Mouse (Mus musculus) midbrain, postnatal 0 days (tissue): ENCODE measurements at regions not wholly inside any gene's neighbourhood (a gene's known extent, or its start where the extent isn't known, plus 50 kb on each side); places are given as distances from the start of the nearest gene placed in this dataset.

Experiments used
- ATAC-seq: fragments of 200-750 bp; cut with Nextera tagmentation; 2 replicates; pipeline ENCODE4 v1.8.0; 2017; ENCODE audit warnings: moderate number of reproducible peaks, mild to moderate bottlenecking, moderate TSS enrichment, moderate library complexity; ENCODE audit not compliant: low FRiP score
- DNase-seq: peaks from one replicate; pipeline ENCODE4 v3.0.0-alpha.2; 2015; ENCODE audit warnings: low spot score
- H3K27ac ChIP-seq: fragments of 300-500 bp; sonication (generic); 2 replicates; pipeline ENCODE4 v1.5.1; 2014; ENCODE audit warnings: low read depth, mild to moderate bottlenecking, low read length, mixed read lengths
- H3K27me3 ChIP-seq: fragments of 300-500 bp; sonication (generic); 2 replicates; pipeline ENCODE4 v1.6.1; 2014; ENCODE audit warnings: low read length, control low read depth, mixed read lengths; ENCODE audit not compliant: insufficient read depth
- H3K36me3 ChIP-seq: fragments of 300-500 bp; sonication (generic); 2 replicates; pipeline ENCODE4 v1.6.1; 2014; ENCODE audit warnings: low read length, control low read depth, mixed read lengths; ENCODE audit not compliant: insufficient read depth
- H3K4me1 ChIP-seq: fragments of 300-500 bp; sonication (generic); 2 replicates; pipeline ENCODE4 v1.6.1; 2014; ENCODE audit warnings: mild to moderate bottlenecking, control low read depth, antibody characterized with exemption, low read length, mixed read lengths; ENCODE audit not compliant: insufficient read depth
- H3K4me2 ChIP-seq: fragments of 300-500 bp; sonication (generic); 2 replicates; pipeline ENCODE4 v1.6.1; 2014; ENCODE audit warnings: low read depth, mild to moderate bottlenecking, low read length, mixed read lengths; ENCODE audit not compliant: poor library complexity, severe bottlenecking
- H3K4me3 ChIP-seq: fragments of 300-500 bp; sonication (generic); 2 replicates; pipeline ENCODE4 v1.5.1; 2014; ENCODE audit warnings: low read depth, mild to moderate bottlenecking, low read length, moderate library complexity
- H3K9ac ChIP-seq: fragments of 300-500 bp; sonication (generic); replicated peaks from 2 replicates; pipeline ENCODE4 v1.6.1; 2014; ENCODE audit warnings: mild to moderate bottlenecking, low read length, moderate library complexity, mixed read lengths; ENCODE audit not compliant: poor library complexity, severe bottlenecking
- H3K9me3 ChIP-seq: fragments of 300-500 bp; sonication (generic); 2 replicates; pipeline ENCODE4 v1.6.1; 2016; ENCODE audit warnings: low read length, control low read depth
- CTCF ChIP-seq: IDR thresholded peaks from 2 replicates; pipeline ENCODE4 v1.5.1; 2016; ENCODE audit warnings: antibody characterized with exemption, mild to moderate bottlenecking
- WGBS: fragments of 180-500 bp; shearing (Covaris S2); extraction: QIAGEN DNeasy Blood & Tissue Kit; methylation state at CpG from one replicate; pipeline ENCODE4 v1.1.7; 2014; 5-methylcytosine and 5-hydroxymethylcytosine counted together

- Histone ChIP-seq H3K4me3 (no peak overlapping the region), H3K27me3 (no peaks in the 10 kb centered on the region), H3K4me2 (no peak overlapping the region), H3K9me3 (no peaks in the 10 kb centered on the region), H3K9ac (no peak overlapping the region), H3K4me1 (no peaks in the 10 kb centered on the region), H3K27ac (no peak overlapping the region), H3K36me3 (no peaks in the 10 kb centered on the region)
- no peak for TF ChIP-seq CTCF
- 27% methylated on average over 3 of the region's 3 CpGs for WGBS
- ATAC-seq (no peak), DNase-seq (peak; percentile 83)
Observed at GRCm38 (mm10) chr5:82899347-82899746, 455.6 kb downstream of the Tecrl start.

DNA sequence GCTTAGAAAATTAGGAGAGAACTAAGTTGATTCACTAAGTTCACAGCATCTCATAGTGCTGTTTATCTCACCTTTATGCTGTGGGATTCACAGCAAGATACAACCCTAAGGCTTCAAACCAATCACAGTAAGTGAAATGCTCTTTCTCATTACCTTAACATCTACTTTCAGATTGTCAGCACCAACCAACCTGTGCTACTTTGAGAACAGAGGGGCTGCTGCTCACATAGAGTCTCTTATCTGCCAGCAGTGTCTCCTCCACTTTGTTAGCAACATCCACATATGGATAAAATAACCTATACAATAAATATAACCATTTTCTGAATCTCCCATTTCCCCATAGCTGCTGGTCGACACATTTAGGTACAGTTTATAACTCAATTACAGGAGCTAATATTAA, 456.1 kb downstream of the Tecrl start:
- no peaks in the 10 kb centered on the region for H3K27me3 ChIP-seq
- H3K4me2 ChIP-seq, result no peak overlapping the region
- H3K9ac ChIP-seq, result no peak overlapping the region
- no peak for ATAC-seq
- 74% methylated on average over 1 of the region's 1 CpGs for WGBS
- no peaks in the 10 kb centered on the region for H3K9me3 ChIP-seq
- no peak overlapping the region for H3K27ac ChIP-seq
- no peak for DNase-seq
- no peak for TF ChIP-seq CTCF
- H3K4me1 ChIP-seq, result no peaks in the 10 kb centered on the region
- H3K4me3 ChIP-seq, result no peak overlapping the region
- H3K36me3 ChIP-seq, result no peaks in the 10 kb centered on the region

GRCm38 (mm10) chr5:82898389-82898788, 456.6 kb downstream of the Tecrl start:
- no peak overlapping the region for H3K9ac ChIP-seq
- H3K36me3 ChIP-seq, result no peaks in the 10 kb centered on the region
- H3K27me3 ChIP-seq, result no peaks in the 10 kb centered on the region
- no peak for TF ChIP-seq CTCF
- no peak overlapping the region for H3K4me3 ChIP-seq
- H3K4me1 ChIP-seq, result no peaks in the 10 kb centered on the region
- ATAC-seq (no peak), DNase-seq (peak; percentile 65)
- no peak overlapping the region for H3K27ac ChIP-seq
- no peaks in the 10 kb centered on the region for H3K9me3 ChIP-seq
- H3K4me2 ChIP-seq, result no peak overlapping the region
- 68% methylated on average over 2 of the region's 2 CpGs for WGBS

DNA sequence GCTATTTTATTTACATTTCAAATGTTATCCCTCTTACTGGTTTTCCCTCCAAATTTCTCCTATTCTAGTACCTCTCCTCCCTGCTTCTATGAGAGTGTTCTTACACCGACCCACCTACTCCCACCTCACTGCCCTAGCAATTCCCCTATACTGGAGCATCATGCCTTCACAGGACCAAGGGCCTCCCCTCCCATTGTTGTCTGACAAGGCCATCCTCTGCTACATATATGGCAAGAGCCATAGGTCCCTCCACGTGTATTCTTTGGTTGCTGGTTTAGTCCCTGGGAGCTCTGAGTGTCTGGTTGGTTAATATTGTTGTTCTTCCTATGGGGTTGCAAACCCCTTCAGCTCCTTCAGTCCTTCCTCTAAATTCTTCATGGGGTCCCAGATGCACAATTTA, 485.7 kb downstream of the Tecrl start:
- ATAC-seq, result no peak
- 78% methylated on average over 2 of the region's 2 CpGs for WGBS

DNA sequence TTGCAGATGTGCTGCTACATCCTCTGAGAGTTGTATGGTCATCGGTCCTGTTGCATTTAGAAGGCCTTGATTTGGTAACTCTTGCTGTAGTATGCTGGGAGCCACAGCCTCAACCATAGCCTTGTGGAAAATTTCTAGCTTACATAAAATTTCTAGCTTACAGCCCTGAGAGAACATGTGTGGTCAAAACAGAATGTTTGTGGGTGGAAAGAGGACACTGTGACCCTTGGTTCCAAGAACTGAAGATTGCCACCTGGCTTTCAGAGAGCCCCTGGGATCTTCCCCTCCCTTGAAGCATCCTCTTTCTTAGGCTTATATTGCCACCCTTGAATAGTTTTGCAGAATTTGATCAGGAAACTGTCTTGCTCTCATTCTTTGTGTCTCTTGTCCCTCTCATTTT, 490.6 kb downstream of the Tecrl start:
- Histone ChIP-seq H3K4me3 (no peak overlapping the region), H3K27ac (no peak overlapping the region), H3K4me1 (no peaks in the 10 kb centered on the region), H3K4me2 (no peak overlapping the region), H3K9me3 (no peaks in the 10 kb centered on the region), H3K27me3 (no peaks in the 10 kb centered on the region), H3K9ac (no peak overlapping the region), H3K36me3 (no peaks in the 10 kb centered on the region)
- ATAC-seq (no peak), DNase-seq (no peak)
- no peak for TF ChIP-seq CTCF
- WGBS, result 100% methylated on average over 1 of the region's 1 CpGs

More for the DNA sequence above, 485.7 kb downstream of the Tecrl start:
- no peaks in the 10 kb centered on the region for H3K36me3 ChIP-seq
- TF ChIP-seq CTCF, result no peak
- no peak overlapping the region for H3K4me3 ChIP-seq
- no peaks in the 10 kb centered on the region for H3K9me3 ChIP-seq
- no peak overlapping the region for H3K27ac ChIP-seq
- H3K4me2 ChIP-seq, result no peak overlapping the region
- H3K27me3 ChIP-seq, result no peaks in the 10 kb centered on the region
- DNase-seq, result no peak
- H3K9ac ChIP-seq, result no peak overlapping the region
- no peaks in the 10 kb centered on the region for H3K4me1 ChIP-seq

GRCm38 (mm10) chr5:82825327-82825726, 529.7 kb downstream of the Tecrl start:
- H3K4me1 ChIP-seq, result no peaks in the 10 kb centered on the region
- no peak overlapping the region for H3K4me2 ChIP-seq
- no peak overlapping the region for H3K9ac ChIP-seq
- peak; percentile 8 for DNase-seq
- no peaks in the 10 kb centered on the region for H3K9me3 ChIP-seq
- H3K27ac ChIP-seq, result no peak overlapping the region
- H3K4me3 ChIP-seq, result no peak overlapping the region
- 87% methylated on average over 4 of the region's 4 CpGs for WGBS
- H3K36me3 ChIP-seq, result no peaks in the 10 kb centered on the region
- ATAC-seq, result no peak
- no peaks in the 10 kb centered on the region for H3K27me3 ChIP-seq
- no peak for TF ChIP-seq CTCF
